Mouse (Mus musculus) c-Kit-positive CD71-positive TER-119-positive erythroid progenitor cells, embryonic 14.5 days (primary cell): ENCODE measurements around the gene Drg1.

Experiments used
- DNase-seq: peaks from one replicate; pipeline ENCODE4 v3.0.0-alpha.2; 2013; ENCODE audit warnings: low spot score

The Drg1 gene

GRCm38 (mm10) chr11:3289803-3290639, 23.8 kb upstream of the Drg1 start:
- DNase-seq: peak; percentile 61

- no peak for DNase-seq
Measured at GRCm38 (mm10) chr11:3289302-3289802, 23.1 kb upstream of the Drg1 start.

GRCm38 (mm10) chr11:3288521-3289301, 22.5 kb upstream of the Drg1 start, which contains the start of gene Patz1:
Patz1 (plus strand) TSS chr11:3288874.
- peak; percentile 54 for DNase-seq

- no peak for DNase-seq
Measured at GRCm38 (mm10) chr11:3287921-3288320, 21.7 kb upstream of the Drg1 start.

- no peak for DNase-seq
Measured at GRCm38 (mm10) chr11:3287131-3287530, 20.9 kb upstream of the Drg1 start.

- DNase-seq: no peak
Measured at GRCm38 (mm10) chr11:3285940-3286339, 19.7 kb upstream of the Drg1 start.

- DNase-seq: no peak
Measured at GRCm38 (mm10) chr11:3283645-3284044, 17.4 kb upstream of the Drg1 start.

GRCm38 (mm10) chr11:3282887-3283286, 16.7 kb upstream of the Drg1 start:
- no peak for DNase-seq

- no peak for DNase-seq
Measured at GRCm38 (mm10) chr11:3279729-3280128, 13.5 kb upstream of the Drg1 start.

- DNase-seq: no peak
Measured at GRCm38 (mm10) chr11:3278351-3278750, 12.1 kb upstream of the Drg1 start.

- DNase-seq: no peak
Measured at GRCm38 (mm10) chr11:3269241-3269640, 3.0 kb upstream of the Drg1 start.

GRCm38 (mm10) chr11:3267133-3267532, 918 bp upstream of the Drg1 start:
- peak; percentile 47 for DNase-seq

GRCm38 (mm10) chr11:3265291-3266078, 730 bp downstream of the Drg1 start:
- DNase-seq: peak; percentile 51

- DNase-seq: no peak
Measured at GRCm38 (mm10) chr11:3259537-3259936, 6.7 kb downstream of the Drg1 start.

- no peak for DNase-seq
Measured at GRCm38 (mm10) chr11:3247387-3247786, 18.8 kb downstream of the Drg1 start.

GRCm38 (mm10) chr11:3243771-3244170, 22.4 kb downstream of the Drg1 start:
- DNase-seq: no peak

GRCm38 (mm10) chr11:3242395-3242794, 23.8 kb downstream of the Drg1 start:
- DNase-seq: no peak

- no peak for DNase-seq
Measured at GRCm38 (mm10) chr11:3235277-3235676, 30.9 kb downstream of the Drg1 start.

GRCm38 (mm10) chr11:3233704-3234103, 32.5 kb downstream of the Drg1 start:
- DNase-seq: no peak

- DNase-seq: no peak
Measured at GRCm38 (mm10) chr11:3232248-3232647, 34.0 kb downstream of the Drg1 start.

- no peak for DNase-seq
Measured at GRCm38 (mm10) chr11:3227113-3227512, 39.1 kb downstream of the Drg1 start.

GRCm38 (mm10) chr11:3223105-3223504, 43.1 kb downstream of the Drg1 start:
- DNase-seq: no peak
